Mouse (Mus musculus): ENCODE measurements around the gene C330007P06Rik. TPM values are rescaled to one million over a fixed set of nuclear protein-coding genes. Genes with fewer than 3 reads are reported as not detected.
"Not testable (repeated sequence)": the region's sequence is repeated elsewhere in the genome, so short reads cannot be mapped to it uniquely, and the experiment has no call there.

The C330007P06Rik gene
- 27.5 and 29.7 TPM in 2 replicates for polyA plus RNA-seq (2014; fragmentation: Nextera tagmentation; extraction: Ambion mirVana)

- Histone ChIP-seq H3K4me2 (ENCODE audit: low read depth, low read length) (peak within 1 kb of the TSS; percentile 47), H3K9me3 (ENCODE audit: control insufficient read depth, low read length) (no peaks in the 10 kb centered on the region), H3K36me3 (ENCODE audit: control insufficient read depth, insufficient read depth, low read length) (no peaks in the 10 kb centered on the region), H3K4me3 (ENCODE audit: low read depth, low read length) (peak within 1 kb of the TSS; percentile 66), H3K27ac (ENCODE audit: low read depth, low read length) (peak within 1 kb of the TSS; percentile 73), H3K27me3 (ENCODE audit: control insufficient read depth, insufficient read depth, low read length) (no peaks in the 10 kb centered on the region), H3K9ac (replicated peaks; ENCODE audit: low read depth, low read length) (peak within 1 kb of the TSS; percentile 69), H3K4me1 (ENCODE audit: control insufficient read depth, insufficient read depth, low read length) (0 out of 2 replicates have a peak, but pooled peaks cover 4% of the 10 kb centered on the region)
- 26% methylated on average over 8 of the region's 8 CpGs for WGBS
- peak; percentile 55; the same call in 1 of the 2 replicates for ATAC-seq (ENCODE audit: low read depth)
These were observed at the start of gene C330007P06Rik, which contains the start of gene Ube2a for GRCm38 (mm10) chrX:36873765-36874164. Gene C330007P06Rik (minus strand): TSS chrX:36874111. Gene Ube2a (plus strand): TSS chrX:36873900.

- Histone ChIP-seq H3K27ac (ENCODE audit: low read depth, low read length) (no peak overlapping the region), H3K9ac (replicated peaks; ENCODE audit: low read depth, low read length) (no peak overlapping the region), H3K4me1 (ENCODE audit: control insufficient read depth, insufficient read depth, low read length) (no peaks in the 10 kb centered on the region), H3K4me3 (ENCODE audit: low read depth, low read length) (no peak overlapping the region), H3K27me3 (ENCODE audit: control insufficient read depth, insufficient read depth, low read length) (no peaks in the 10 kb centered on the region), H3K4me2 (ENCODE audit: low read depth, low read length) (no peak overlapping the region), H3K9me3 (ENCODE audit: control insufficient read depth, low read length) (no peaks in the 10 kb centered on the region), H3K36me3 (ENCODE audit: control insufficient read depth, insufficient read depth, low read length) (no peaks in the 10 kb centered on the region)
- WGBS: 91% methylated on average over 4 of the region's 4 CpGs
- no peak for ATAC-seq (ENCODE audit: low read depth)
These were observed 47.4 kb upstream of the C330007P06Rik start for GRCm38 (mm10) chrX:36921346-36921745.

DNA sequence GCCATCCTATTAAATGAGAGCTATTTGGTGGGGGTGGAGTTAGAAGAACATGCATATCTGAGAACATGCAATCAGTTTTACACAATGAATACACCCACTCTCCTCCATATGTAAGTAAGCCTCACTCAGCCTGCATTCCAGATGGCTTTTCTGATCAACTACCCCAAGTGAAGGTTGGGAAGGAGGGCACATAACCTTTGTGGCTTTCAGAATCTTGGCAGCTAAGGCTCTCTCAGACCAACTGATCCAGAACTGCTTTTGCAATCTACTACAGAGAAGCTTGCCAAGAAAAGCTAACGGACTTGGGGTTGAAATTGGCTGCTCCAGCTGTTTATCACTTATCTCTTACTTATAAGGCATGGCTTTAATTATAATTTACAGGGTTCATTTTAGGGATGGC, 43.8 kb upstream of the C330007P06Rik start:
- Histone ChIP-seq H3K36me3 (ENCODE audit: control insufficient read depth, insufficient read depth, low read length) (no peaks in the 10 kb centered on the region), H3K9me3 (ENCODE audit: control insufficient read depth, low read length) (no peaks in the 10 kb centered on the region), H3K27me3 (ENCODE audit: control insufficient read depth, insufficient read depth, low read length) (no peaks in the 10 kb centered on the region), H3K27ac (ENCODE audit: low read depth, low read length) (no peak overlapping the region), H3K9ac (replicated peaks; ENCODE audit: low read depth, low read length) (no peak overlapping the region), H3K4me1 (ENCODE audit: control insufficient read depth, insufficient read depth, low read length) (no peaks in the 10 kb centered on the region), H3K4me2 (ENCODE audit: low read depth, low read length) (no peak overlapping the region), H3K4me3 (ENCODE audit: low read depth, low read length) (no peak overlapping the region)
- ATAC-seq (ENCODE audit: low read depth): no peak
- 77% methylated on average over 1 of the region's 1 CpGs for WGBS

DNA sequence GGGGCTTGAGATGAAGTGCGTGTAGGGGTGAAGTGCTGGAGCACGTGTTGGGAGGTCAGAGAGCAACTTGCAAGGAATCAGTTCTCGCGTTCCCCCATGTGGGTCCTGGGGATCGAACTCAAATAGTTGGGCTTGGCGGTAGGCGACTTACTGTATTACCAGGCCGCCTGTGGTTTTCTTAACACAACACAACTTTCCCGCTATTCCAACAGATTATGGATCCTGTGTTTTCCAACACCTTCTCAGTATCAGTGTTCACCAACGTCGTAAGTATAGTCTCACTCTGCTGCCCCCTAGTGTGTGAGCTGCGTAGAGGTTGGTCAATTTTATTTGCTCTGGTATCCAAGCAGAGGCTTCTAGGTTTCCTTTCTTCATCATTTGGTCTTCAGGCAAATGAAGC, 37.4 kb upstream of the C330007P06Rik start:
- Histone ChIP-seq H3K9me3 (ENCODE audit: control insufficient read depth, low read length) (no peaks in the 10 kb centered on the region), H3K4me2 (ENCODE audit: low read depth, low read length) (no peak overlapping the region), H3K27ac (ENCODE audit: low read depth, low read length) (no peak overlapping the region), H3K9ac (replicated peaks; ENCODE audit: low read depth, low read length) (no peak overlapping the region), H3K27me3 (ENCODE audit: control insufficient read depth, insufficient read depth, low read length) (no peaks in the 10 kb centered on the region), H3K4me3 (ENCODE audit: low read depth, low read length) (no peak overlapping the region), H3K4me1 (ENCODE audit: control insufficient read depth, insufficient read depth, low read length) (no peaks in the 10 kb centered on the region), H3K36me3 (ENCODE audit: control insufficient read depth, insufficient read depth, low read length) (no peaks in the 10 kb centered on the region)
- WGBS: 43% methylated on average over 12 of the region's 12 CpGs
- ATAC-seq (ENCODE audit: low read depth): 0 out of 2 replicates have a peak, but pooled peaks have one; percentile 31

DNA sequence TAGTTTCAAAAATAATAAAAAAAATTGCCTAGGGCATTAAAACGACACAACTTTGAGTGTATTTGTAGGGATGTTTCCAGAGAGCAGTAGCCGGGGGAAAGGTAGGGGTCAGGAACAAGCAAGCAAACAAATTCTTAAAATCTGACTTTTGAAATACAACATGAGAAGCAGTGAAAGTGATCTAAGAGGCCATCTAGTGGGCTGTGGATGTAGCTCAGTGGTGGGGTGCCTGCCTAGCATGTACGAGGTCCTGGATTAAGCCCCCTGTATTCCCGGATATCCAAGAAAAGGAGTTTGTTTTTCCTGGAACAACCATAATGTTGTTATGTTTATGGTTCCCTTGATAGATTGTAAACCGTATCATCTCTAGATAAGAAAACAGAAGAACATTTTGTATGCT, 32.6 kb upstream of the C330007P06Rik start:
- H3K4me3 ChIP-seq (ENCODE audit: low read depth, low read length): no peak overlapping the region
- ATAC-seq (ENCODE audit: low read depth): no peak
- no peak overlapping the region for H3K27ac ChIP-seq (ENCODE audit: low read depth, low read length)
- no peak overlapping the region for H3K4me2 ChIP-seq (ENCODE audit: low read depth, low read length)
- H3K36me3 ChIP-seq (ENCODE audit: control insufficient read depth, insufficient read depth, low read length): no peaks in the 10 kb centered on the region
- H3K9ac ChIP-seq (replicated peaks; ENCODE audit: low read depth, low read length): no peak overlapping the region
- 41% methylated on average over 5 of the region's 5 CpGs for WGBS
- no peaks in the 10 kb centered on the region for H3K9me3 ChIP-seq (ENCODE audit: control insufficient read depth, low read length)
- H3K4me1 ChIP-seq (ENCODE audit: control insufficient read depth, insufficient read depth, low read length): no peaks in the 10 kb centered on the region
- H3K27me3 ChIP-seq (ENCODE audit: control insufficient read depth, insufficient read depth, low read length): no peaks in the 10 kb centered on the region

GRCm38 (mm10) chrX:36903115-36903768, 29.3 kb upstream of the C330007P06Rik start:
- Histone ChIP-seq H3K27ac (ENCODE audit: low read depth, low read length) (peak overlapping the region; percentile 82), H3K27me3 (ENCODE audit: control insufficient read depth, insufficient read depth, low read length) (no peaks in the 10 kb centered on the region), H3K9ac (replicated peaks; ENCODE audit: low read depth, low read length) (peak overlapping the region; percentile 62), H3K9me3 (ENCODE audit: control insufficient read depth, low read length) (no peaks in the 10 kb centered on the region), H3K36me3 (ENCODE audit: control insufficient read depth, insufficient read depth, low read length) (no peaks in the 10 kb centered on the region), H3K4me1 (ENCODE audit: control insufficient read depth, insufficient read depth, low read length) (no peaks in the 10 kb centered on the region), H3K4me2 (ENCODE audit: low read depth, low read length) (peak overlapping the region; percentile 50), H3K4me3 (ENCODE audit: low read depth, low read length) (peak overlapping the region; percentile 50)
- ATAC-seq (ENCODE audit: low read depth): peak; percentile 94
- WGBS: 23% methylated on average over 25 of the region's 32 CpGs

DNA sequence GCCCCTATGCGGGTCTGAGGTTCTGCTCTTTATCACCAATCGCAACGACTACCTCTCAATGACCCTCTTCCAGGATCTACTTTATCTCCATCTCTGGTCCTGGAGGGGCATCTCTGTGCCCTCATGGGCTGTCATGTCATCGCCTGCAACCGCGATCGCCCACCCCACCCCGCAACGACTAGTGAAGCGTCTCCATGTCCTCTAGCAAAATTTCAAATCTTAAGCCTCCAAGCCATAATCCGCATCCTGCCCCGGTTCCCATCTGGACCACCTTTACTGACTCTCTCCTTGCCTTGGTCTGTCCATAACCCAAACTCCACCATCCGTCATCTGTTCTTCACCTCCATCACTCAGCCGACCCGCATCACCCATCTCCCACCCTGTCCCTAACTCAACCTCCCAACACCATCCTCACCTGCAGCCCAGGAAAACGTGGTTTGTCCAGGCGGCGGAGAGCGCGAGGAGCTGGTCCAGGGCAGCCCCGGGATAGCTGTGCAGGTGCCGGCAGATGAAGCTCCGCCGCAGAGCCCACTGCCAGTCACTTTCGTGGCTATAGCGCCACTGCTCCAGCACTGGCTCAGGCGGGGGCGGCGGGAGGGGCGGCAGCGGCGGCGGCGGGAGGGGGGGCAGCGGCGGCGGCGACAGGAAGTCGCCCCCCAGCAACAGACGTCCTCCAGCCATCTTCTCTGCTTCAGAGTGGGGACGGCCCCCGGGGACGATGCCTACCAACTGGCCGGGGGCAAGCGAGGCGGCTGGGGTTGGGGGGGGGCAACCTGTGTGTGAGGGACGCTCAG, 28.6 kb upstream of the C330007P06Rik start, which contains the start of gene Nkrf:
Gene Nkrf (minus strand): TSS at position 579 of the 794 bp plus-strand sequence.
- H3K4me3 ChIP-seq (ENCODE audit: low read depth, low read length): peak within 1 kb of the TSS; percentile 50
- 15% methylated on average over 31 of the region's 47 CpGs for WGBS
- peak; percentile 76 for ATAC-seq (ENCODE audit: low read depth)

DNA sequence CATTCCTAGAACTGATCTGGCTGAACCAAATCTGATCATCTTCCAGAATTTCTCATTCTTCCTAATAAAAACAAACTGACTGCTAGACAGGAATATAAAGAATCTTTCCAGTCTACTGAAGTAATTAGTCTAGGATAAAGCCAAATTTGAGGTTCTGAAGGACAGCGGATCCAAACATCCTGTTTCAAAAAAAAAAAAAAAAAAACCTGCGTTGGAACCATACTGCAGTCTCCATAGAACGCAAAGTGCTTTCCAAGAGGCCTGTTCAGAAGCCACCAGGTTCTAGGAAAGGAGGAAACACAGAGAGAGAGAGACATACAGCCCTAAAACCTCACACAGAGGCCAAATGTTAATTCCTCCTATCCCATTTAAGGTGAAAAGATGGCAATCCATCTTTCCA, 27.7 kb upstream of the C330007P06Rik start:
- no peak for ATAC-seq (ENCODE audit: low read depth)
- WGBS: 27% methylated on average over 3 of the region's 3 CpGs
- Histone ChIP-seq H3K4me2 (ENCODE audit: low read depth, low read length) (peak overlapping the region; percentile 42), H3K4me1 (ENCODE audit: control insufficient read depth, insufficient read depth, low read length) (no peaks in the 10 kb centered on the region), H3K4me3 (ENCODE audit: low read depth, low read length) (peak overlapping the region; percentile 50), H3K9me3 (ENCODE audit: control insufficient read depth, low read length) (no peaks in the 10 kb centered on the region), H3K9ac (replicated peaks; ENCODE audit: low read depth, low read length) (peak overlapping the region; percentile 62), H3K27ac (ENCODE audit: low read depth, low read length) (peak overlapping the region; percentile 82), H3K36me3 (ENCODE audit: control insufficient read depth, insufficient read depth, low read length) (no peaks in the 10 kb centered on the region), H3K27me3 (ENCODE audit: control insufficient read depth, insufficient read depth, low read length) (no peaks in the 10 kb centered on the region)

More for the DNA sequence above, 28.6 kb upstream of the C330007P06Rik start, which contains the start of gene Nkrf:
- peak within 1 kb of the TSS; percentile 62 for H3K9ac ChIP-seq (replicated peaks; ENCODE audit: low read depth, low read length)
- no peaks in the 10 kb centered on the region for H3K36me3 ChIP-seq (ENCODE audit: control insufficient read depth, insufficient read depth, low read length)
- peak within 1 kb of the TSS; percentile 82 for H3K27ac ChIP-seq (ENCODE audit: low read depth, low read length)
- H3K27me3 ChIP-seq (ENCODE audit: control insufficient read depth, insufficient read depth, low read length): no peaks in the 10 kb centered on the region
- H3K9me3 ChIP-seq (ENCODE audit: control insufficient read depth, low read length): no peaks in the 10 kb centered on the region
- H3K4me1 ChIP-seq (ENCODE audit: control insufficient read depth, insufficient read depth, low read length): no peaks in the 10 kb centered on the region
- peak within 1 kb of the TSS; percentile 50 for H3K4me2 ChIP-seq (ENCODE audit: low read depth, low read length)

GRCm38 (mm10) chrX:36898931-36899330, 25.0 kb upstream of the C330007P06Rik start:
- H3K4me1 ChIP-seq (ENCODE audit: control insufficient read depth, insufficient read depth, low read length); H3K36me3 ChIP-seq (ENCODE audit: control insufficient read depth, insufficient read depth, low read length); H3K27me3 ChIP-seq (ENCODE audit: control insufficient read depth, insufficient read depth, low read length); H3K4me2 ChIP-seq (ENCODE audit: low read depth, low read length); H3K9ac ChIP-seq (replicated peaks; ENCODE audit: low read depth, low read length); H3K9me3 ChIP-seq (ENCODE audit: control insufficient read depth, low read length); H3K27ac ChIP-seq (ENCODE audit: low read depth, low read length); ATAC-seq (ENCODE audit: low read depth); H3K4me3 ChIP-seq (ENCODE audit: low read depth, low read length): not testable (repeated sequence)
- 33% methylated on average over 1 of the region's 1 CpGs for WGBS
